Mouse (Mus musculus): ENCODE results near the gene Pdcd10.

DNA sequence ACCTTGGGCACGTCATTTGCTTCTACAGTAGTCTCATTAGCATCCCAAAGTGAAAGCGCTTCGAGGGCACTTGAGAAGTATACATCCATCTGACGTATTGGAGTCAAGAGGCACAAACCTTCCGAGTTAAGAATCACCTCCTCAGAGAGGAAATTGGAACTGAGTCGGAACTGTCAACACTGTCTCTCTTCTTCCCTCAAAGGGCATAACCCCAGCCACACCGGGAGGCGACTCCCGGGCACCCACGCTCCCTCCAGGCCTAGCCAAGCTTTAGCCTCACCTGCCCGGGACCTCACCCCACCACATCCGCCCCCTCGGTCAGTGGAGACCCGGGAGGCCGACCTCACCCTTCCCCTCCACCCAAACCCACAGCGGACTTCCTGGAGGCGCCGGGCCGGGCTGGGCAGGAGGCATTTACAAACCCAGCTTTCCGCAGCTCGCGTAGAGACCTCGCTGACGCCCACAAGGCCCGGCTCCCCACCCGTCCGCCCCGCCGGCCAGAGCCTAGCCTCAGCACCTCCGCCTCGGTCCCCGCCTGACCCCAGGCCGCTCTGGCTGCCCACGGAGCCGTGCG is 448 bp downstream of the Pdcd10 start:
- no peak for TF ChIP-seq EP300 (IDR thresholded peaks at IDR 0.05; ENCODE audit: low read depth)
- TF ChIP-seq CTCF (IDR thresholded peaks at IDR 0.05; ENCODE audit: low read depth): no peak
